Mouse (Mus musculus) left cerebral cortex, adult 8-10 months (tissue): ENCODE measurements around the gene Mdm1. TPM values are rescaled to one million over a fixed set of nuclear protein-coding genes. Genes with fewer than 3 reads are reported as not detected.

Experiments used
- DNase-seq, 2 experiments: peaks; one replicate each; pipeline ENCODE4 v3.0.0; 2022; ENCODE audit warnings: low spot score in 2 of 2
- total RNA-seq, 4 experiments: library from RNA; stranded (reverse); gene quantifications; 2 replicates each; pipeline ENCODE4 v1.2.4; 2022

Gene Mdm1
- total RNA-seq = 1 to 10 TPM; 6.2 to 9.9 (median 7.2) TPM

- peak; percentile 91 to 97 for DNase-seq
These were observed at the start of gene Mdm1 for GRCm38 (mm10) chr10:118141018-118141883. Gene Mdm1 (plus strand): TSS chr10:118141811.

GRCm38 (mm10) chr10:118092745-118093144, 48.9 kb upstream of the Mdm1 start:
- no peak for DNase-seq

- no peak for DNase-seq
These were observed 47.9 kb upstream of the Mdm1 start for GRCm38 (mm10) chr10:118093728-118094127.

- no peak for DNase-seq
These were observed 46.8 kb upstream of the Mdm1 start for GRCm38 (mm10) chr10:118094853-118095252.

- no peak for DNase-seq
These were observed 45.4 kb upstream of the Mdm1 start for GRCm38 (mm10) chr10:118096223-118096622.

- DNase-seq = no peak
These were observed 43.7 kb upstream of the Mdm1 start for GRCm38 (mm10) chr10:118097898-118098297.

- DNase-seq = no peak
These were observed 41.0 kb upstream of the Mdm1 start for GRCm38 (mm10) chr10:118100570-118100969.

- DNase-seq = no peak
These were observed 40.6 kb upstream of the Mdm1 start for GRCm38 (mm10) chr10:118101056-118101455.

GRCm38 (mm10) chr10:118103020-118103666, 38.5 kb upstream of the Mdm1 start:
- DNase-seq = peak; percentile 47 to 77

- no peak for DNase-seq
These were observed 37.7 kb upstream of the Mdm1 start for GRCm38 (mm10) chr10:118103906-118104305.

- no peak for DNase-seq
These were observed 34.6 kb upstream of the Mdm1 start for GRCm38 (mm10) chr10:118107031-118107430.

- no peak for DNase-seq
These were observed 31.3 kb upstream of the Mdm1 start for GRCm38 (mm10) chr10:118110006-118110920.

- no peak for DNase-seq
These were observed 30.7 kb upstream of the Mdm1 start for GRCm38 (mm10) chr10:118110921-118111301.

- no peak for DNase-seq
These were observed 30.0 kb upstream of the Mdm1 start for GRCm38 (mm10) chr10:118111621-118112020.

GRCm38 (mm10) chr10:118112294-118112893, 29.2 kb upstream of the Mdm1 start:
- no peak for DNase-seq

- DNase-seq = no peak
These were observed 28.3 kb upstream of the Mdm1 start for GRCm38 (mm10) chr10:118113256-118113682.

GRCm38 (mm10) chr10:118114271-118114670, 27.3 kb upstream of the Mdm1 start:
- no peak for DNase-seq

- DNase-seq = no peak
These were observed 25.2 kb upstream of the Mdm1 start for GRCm38 (mm10) chr10:118116456-118116855.

GRCm38 (mm10) chr10:118121047-118121936, 20.3 kb upstream of the Mdm1 start:
- DNase-seq = no peak

- no peak for DNase-seq
These were observed 19.7 kb upstream of the Mdm1 start for GRCm38 (mm10) chr10:118121937-118122285.
